Mouse (Mus musculus): ENCODE measurements around the gene Commd3. TPM values are rescaled to one million over a fixed set of nuclear protein-coding genes. Genes with fewer than 3 reads are reported as not detected.

The Commd3 gene
- polyA plus RNA-seq, 1 experiment from 2014 or later: 152 TPM

GRCm38 (mm10) chr2:18673766-18674165 lies 1.6 kb downstream of the Commd3 start:
- no peak for DNase-seq (ENCODE audit: low spot score)
- Histone ChIP-seq H3K36me3 (ENCODE audit: control insufficient read depth, insufficient read depth, low read length) (no peaks in the 10 kb centered on the region), H3K9ac (ENCODE audit: low read depth, low read length) (no peak overlapping the region), H3K27me3 (ENCODE audit: control insufficient read depth, insufficient read depth, low read length) (peaks cover 9% of the 10 kb centered on the region), H3K27ac (ENCODE audit: low read depth, low read length) (no peak overlapping the region), H3K4me1 (replicated peaks; ENCODE audit: control insufficient read depth, insufficient read depth, low read length) (no peaks in the 10 kb centered on the region), H3K9me3 (ENCODE audit: control insufficient read depth, low read length) (no peaks in the 10 kb centered on the region), H3K4me2 (replicated peaks; ENCODE audit: low read depth, low read length) (no peak overlapping the region), H3K4me3 (ENCODE audit: low read depth, low read length) (no peak overlapping the region)
- WGBS: 12% methylated on average over 4 of the region's 4 CpGs
- no peak for ATAC-seq (ENCODE audit: low FRiP score)

GRCm38 (mm10) chr2:18674193-18674902 lies 2.2 kb downstream of the Commd3 start:
- Histone ChIP-seq H3K4me3 (ENCODE audit: low read depth, low read length) (no peak overlapping the region), H3K27me3 (ENCODE audit: control insufficient read depth, insufficient read depth, low read length) (peaks cover 12% of the 10 kb centered on the region), H3K27ac (ENCODE audit: low read depth, low read length) (no peak overlapping the region), H3K36me3 (ENCODE audit: control insufficient read depth, insufficient read depth, low read length) (no peaks in the 10 kb centered on the region), H3K4me1 (replicated peaks; ENCODE audit: control insufficient read depth, insufficient read depth, low read length) (no peaks in the 10 kb centered on the region), H3K9ac (ENCODE audit: low read depth, low read length) (no peak overlapping the region), H3K9me3 (ENCODE audit: control insufficient read depth, low read length) (no peaks in the 10 kb centered on the region), H3K4me2 (replicated peaks; ENCODE audit: low read depth, low read length) (no peak overlapping the region)
- ATAC-seq (ENCODE audit: low FRiP score): no peak
- WGBS: 23% methylated on average over 4 of the region's 4 CpGs
- peak; percentile 29 for DNase-seq (ENCODE audit: low spot score)

GRCm38 (mm10) chr2:18675681-18676456 lies 3.7 kb downstream of the Commd3 start:
- peak overlapping the region; percentile 99 for H3K27ac ChIP-seq (ENCODE audit: low read depth, low read length)
- DNase-seq (ENCODE audit: low spot score) (peak; percentile 54), ATAC-seq (ENCODE audit: low FRiP score) (no peak)
- WGBS: 1% methylated on average over 36 of the region's 42 CpGs
- peaks cover 25% of the 10 kb centered on the region for H3K27me3 ChIP-seq (ENCODE audit: control insufficient read depth, insufficient read depth, low read length)
- H3K9ac ChIP-seq (ENCODE audit: low read depth, low read length): peak overlapping the region; percentile 53; the same call in 1 of the 2 replicates
- H3K4me2 ChIP-seq (replicated peaks; ENCODE audit: low read depth, low read length): peak overlapping the region; percentile 84
- H3K9me3 ChIP-seq (ENCODE audit: control insufficient read depth, low read length): no peaks in the 10 kb centered on the region
- H3K4me3 ChIP-seq (ENCODE audit: low read depth, low read length): peak overlapping the region; percentile 87
- H3K36me3 ChIP-seq (ENCODE audit: control insufficient read depth, insufficient read depth, low read length): no peaks in the 10 kb centered on the region
- peaks cover 6% of the 10 kb centered on the region for H3K4me1 ChIP-seq (replicated peaks; ENCODE audit: control insufficient read depth, insufficient read depth, low read length)

- no peaks in the 10 kb centered on the region for H3K9me3 ChIP-seq (ENCODE audit: control insufficient read depth, low read length)
- peak; percentile 89 for DNase-seq (ENCODE audit: low spot score)
- WGBS: 0% methylated on average over 6 of the region's 64 CpGs
- H3K4me2 ChIP-seq (replicated peaks; ENCODE audit: low read depth, low read length): peak overlapping the region; percentile 84
- peak; percentile 91 for ATAC-seq (ENCODE audit: low FRiP score)
- no peaks in the 10 kb centered on the region for H3K36me3 ChIP-seq (ENCODE audit: control insufficient read depth, insufficient read depth, low read length)
- H3K4me1 ChIP-seq (replicated peaks; ENCODE audit: control insufficient read depth, insufficient read depth, low read length): peaks cover 8% of the 10 kb centered on the region
- H3K4me3 ChIP-seq (ENCODE audit: low read depth, low read length): peak overlapping the region; percentile 87
- H3K27me3 ChIP-seq (ENCODE audit: control insufficient read depth, insufficient read depth, low read length): peaks cover 25% of the 10 kb centered on the region
- H3K27ac ChIP-seq (ENCODE audit: low read depth, low read length): peak overlapping the region; percentile 99
- peak overlapping the region; percentile 99 for H3K9ac ChIP-seq (ENCODE audit: low read depth, low read length)
Measured at GRCm38 (mm10) chr2:18676457-18676935, 4.3 kb downstream of the Commd3 start.

- Histone ChIP-seq H3K36me3 (ENCODE audit: control insufficient read depth, insufficient read depth, low read length) (no peaks in the 10 kb centered on the region), H3K9ac (ENCODE audit: low read depth, low read length) (peak within 1 kb of the TSS; percentile 99), H3K4me3 (ENCODE audit: low read depth, low read length) (peak within 1 kb of the TSS; percentile 87), H3K27ac (ENCODE audit: low read depth, low read length) (peak within 1 kb of the TSS; percentile 99), H3K27me3 (ENCODE audit: control insufficient read depth, insufficient read depth, low read length) (peaks cover 25% of the 10 kb centered on the region), H3K9me3 (ENCODE audit: control insufficient read depth, low read length) (no peaks in the 10 kb centered on the region), H3K4me1 (replicated peaks; ENCODE audit: control insufficient read depth, insufficient read depth, low read length) (peaks cover 8% of the 10 kb centered on the region), H3K4me2 (replicated peaks; ENCODE audit: low read depth, low read length) (peak within 1 kb of the TSS; percentile 84)
- WGBS: under 1% methylated on average over 21 of the region's 77 CpGs
- ATAC-seq (ENCODE audit: low FRiP score): peak; percentile 78
- peak; percentile 75 for DNase-seq (ENCODE audit: low spot score)
Measured at GRCm38 (mm10) chr2:18676936-18677491, 4.8 kb downstream of the Commd3 start, which contains the start of gene Bmi1. Bmi1 (plus strand) TSS chr2:18677018.

GRCm38 (mm10) chr2:18677631-18678471 lies 5.7 kb downstream of the Commd3 start:
- Histone ChIP-seq H3K9me3 (ENCODE audit: control insufficient read depth, low read length) (no peaks in the 10 kb centered on the region), H3K4me1 (replicated peaks; ENCODE audit: control insufficient read depth, insufficient read depth, low read length) (peaks cover 8% of the 10 kb centered on the region), H3K9ac (ENCODE audit: low read depth, low read length) (peak overlapping the region; percentile 99), H3K36me3 (ENCODE audit: control insufficient read depth, insufficient read depth, low read length) (no peaks in the 10 kb centered on the region), H3K27me3 (ENCODE audit: control insufficient read depth, insufficient read depth, low read length) (peaks cover 28% of the 10 kb centered on the region), H3K4me2 (replicated peaks; ENCODE audit: low read depth, low read length) (peak overlapping the region; percentile 84), H3K4me3 (ENCODE audit: low read depth, low read length) (peak overlapping the region; percentile 87), H3K27ac (ENCODE audit: low read depth, low read length) (peak overlapping the region; percentile 99)
- DNase-seq (ENCODE audit: low spot score): peak; percentile 75
- ATAC-seq (ENCODE audit: low FRiP score): no peak; the same call in 1 of the 2 replicates
- WGBS: 0% methylated on average over 38 of the region's 55 CpGs

- no peak overlapping the region for H3K4me3 ChIP-seq (ENCODE audit: low read depth, low read length)
- no peak overlapping the region for H3K27ac ChIP-seq (ENCODE audit: low read depth, low read length)
- ATAC-seq (ENCODE audit: low FRiP score) (no peak), DNase-seq (ENCODE audit: low spot score) (peak; percentile 25)
- no peak overlapping the region for H3K9ac ChIP-seq (ENCODE audit: low read depth, low read length)
- H3K27me3 ChIP-seq (ENCODE audit: control insufficient read depth, insufficient read depth, low read length): peaks cover 31% of the 10 kb centered on the region
- WGBS: 13% methylated on average over 2 of the region's 2 CpGs
- no peaks in the 10 kb centered on the region for H3K9me3 ChIP-seq (ENCODE audit: control insufficient read depth, low read length)
- H3K36me3 ChIP-seq (ENCODE audit: control insufficient read depth, insufficient read depth, low read length): no peaks in the 10 kb centered on the region; the same call in 1 of the 2 replicates
- peaks cover 8% of the 10 kb centered on the region for H3K4me1 ChIP-seq (replicated peaks; ENCODE audit: control insufficient read depth, insufficient read depth, low read length)
- no peak overlapping the region for H3K4me2 ChIP-seq (replicated peaks; ENCODE audit: low read depth, low read length)
Measured at GRCm38 (mm10) chr2:18679701-18680100, 7.5 kb downstream of the Commd3 start.

- H3K27ac ChIP-seq (ENCODE audit: low read depth, low read length): no peak overlapping the region
- peak; percentile 40 for DNase-seq (ENCODE audit: low spot score)
- no peaks in the 10 kb centered on the region for H3K9me3 ChIP-seq (ENCODE audit: control insufficient read depth, low read length)
- peak overlapping the region; percentile 30 for H3K4me3 ChIP-seq (ENCODE audit: low read depth, low read length)
- no peaks in the 10 kb centered on the region; the same call in 1 of the 2 replicates for H3K36me3 ChIP-seq (ENCODE audit: control insufficient read depth, insufficient read depth, low read length)
- ATAC-seq (ENCODE audit: low FRiP score): no peak
- 2% methylated on average over 4 of the region's 4 CpGs for WGBS
- peaks cover 27% of the 10 kb centered on the region for H3K27me3 ChIP-seq (ENCODE audit: control insufficient read depth, insufficient read depth, low read length)
- no peak overlapping the region for H3K9ac ChIP-seq (ENCODE audit: low read depth, low read length)
- H3K4me1 ChIP-seq (replicated peaks; ENCODE audit: control insufficient read depth, insufficient read depth, low read length): peaks cover 8% of the 10 kb centered on the region
- H3K4me2 ChIP-seq (replicated peaks; ENCODE audit: low read depth, low read length): peak overlapping the region; percentile 50
Measured at GRCm38 (mm10) chr2:18680501-18680900, 8.3 kb downstream of the Commd3 start.

Measured in hindbrain, embryonic 11.5 days (tissue).